Mouse (Mus musculus) B cell, adult 62 days (primary cell): ENCODE measurements around the gene Mrps31. TPM values are rescaled to one million over a fixed set of nuclear protein-coding genes. Genes with fewer than 3 reads are reported as not detected.

Experiments used
- total RNA-seq: library from RNA; stranded (reverse); gene quantifications from 4 replicates; pipeline ENCODE4 v1.2.4, GENCODE M21; 2023

Mrps31 gene
- 10.9 to 13.2 TPM (median 12.7 TPM) in 4 replicates for total RNA-seq

GRCm38 (mm10) chr8:22411282-22411702 lies at the start of gene Mrps31:
TSS of gene Mrps31 (plus strand) at chr8:22411361.

GRCm38 (mm10) chr8:22398142-22398951 lies 12.8 kb upstream of the Mrps31 start, which contains the start of gene Slc25a15:
TSS of gene Slc25a15 (minus strand) at chr8:22398597.

Other genes with a start within 250 kb of the Mrps31 start
- 4.6 to 5.9 TPM (median 5.5 TPM) in 4 replicates for gene Nek3, start 244.9 kb upstream of the Mrps31 start, total RNA-seq
- gene Ckap2, start 225.5 kb upstream of the Mrps31 start, total RNA-seq = 1.5 to 2.0 TPM (median 1.7 TPM) in 4 replicates
- 24.2 to 30.4 TPM (median 25.3 TPM) in 4 replicates for gene Vps36, start 218.6 kb upstream of the Mrps31 start, total RNA-seq
- gene Thsd1, start 184.0 kb upstream of the Mrps31 start, total RNA-seq = 0.17 to 0.34 TPM (median 0.18 TPM) in 4 replicates
- gene Tpte, start 127.9 kb upstream of the Mrps31 start, total RNA-seq = not detected in 4 replicates
- gene Slc25a15, start 12.8 kb upstream of the Mrps31 start, total RNA-seq = 5.6 to 7.7 TPM (median 5.9 TPM) in 4 replicates